Mouse (Mus musculus) lung, embryonic 16.5 days (tissue): Measurements from ENCODE around the gene Fcgr4. TPM values are rescaled to one million over a fixed set of nuclear protein-coding genes. Genes with fewer than 3 reads are reported as not detected.
"Not testable (repeated sequence)": the region's sequence is repeated elsewhere in the genome, so short reads cannot be mapped to it uniquely, and the experiment has no call there.

Source experiments
- ATAC-seq: fragments of 200-750 bp; cut with Nextera tagmentation; 2 replicates; pipeline ENCODE4 v1.8.0; 2017; ENCODE audit warnings: low read depth, mild to moderate bottlenecking, moderate library complexity
- H3K27ac ChIP-seq: fragments of 300-500 bp; sonication (generic); 2 replicates; pipeline ENCODE4 v1.5.1; 2014; ENCODE audit warnings: mild to moderate bottlenecking, control low read depth, low read length
- H3K27me3 ChIP-seq: fragments of 300-500 bp; sonication (generic); 2 replicates; pipeline ENCODE4 v1.6.1; 2014; ENCODE audit warnings: low read depth, low read length, mixed read lengths; ENCODE audit not compliant: control insufficient read depth, insufficient read depth
- H3K36me3 ChIP-seq: fragments of 300-500 bp; sonication (generic); 2 replicates; pipeline ENCODE4 v1.6.1; 2014; ENCODE audit warnings: low read length; ENCODE audit not compliant: control insufficient read depth, insufficient read depth
- H3K4me1 ChIP-seq: fragments of 300-500 bp; sonication (generic); replicated peaks from 2 replicates; pipeline ENCODE4 v1.6.1; 2014; ENCODE audit warnings: low read length, mixed read lengths; ENCODE audit not compliant: control insufficient read depth, insufficient read depth
- H3K4me2 ChIP-seq: fragments of 300-500 bp; sonication (generic); 2 replicates; pipeline ENCODE4 v1.6.1; 2014; ENCODE audit warnings: low read depth, low read length, control low read depth
- H3K4me3 ChIP-seq: fragments of 300-500 bp; sonication (generic); 2 replicates; pipeline ENCODE4 v1.5.1; 2014; ENCODE audit warnings: mild to moderate bottlenecking, low read length, control low read depth
- H3K9ac ChIP-seq: fragments of 300-500 bp; sonication (generic); 2 replicates; pipeline ENCODE4 v1.6.1; 2014; ENCODE audit warnings: low read length, control low read depth
- H3K9me3 ChIP-seq: fragments of 300-500 bp; sonication (generic); 2 replicates; pipeline ENCODE4 v1.6.1; 2016; ENCODE audit warnings: low read length; ENCODE audit not compliant: control insufficient read depth
- WGBS: fragments of 180-500 bp; shearing (Covaris S2); extraction: QIAGEN DNeasy Blood & Tissue Kit; methylation state at CpG from one replicate; pipeline ENCODE4 v1.1.7; 2014; 5-methylcytosine and 5-hydroxymethylcytosine counted together
- polyA plus RNA-seq: library from polyadenylated mRNA; unstranded; fragments of >200 nt; fragmentation: Nextera tagmentation; extraction: Ambion mirVana; gene quantifications from 2 replicates; pipeline ENCODE4 v1.2.1, GENCODE M21; 2015

Gene Fcgr4
- polyA plus RNA-seq, 1 experiment from 2014 or later: 0.39 TPM

DNA sequence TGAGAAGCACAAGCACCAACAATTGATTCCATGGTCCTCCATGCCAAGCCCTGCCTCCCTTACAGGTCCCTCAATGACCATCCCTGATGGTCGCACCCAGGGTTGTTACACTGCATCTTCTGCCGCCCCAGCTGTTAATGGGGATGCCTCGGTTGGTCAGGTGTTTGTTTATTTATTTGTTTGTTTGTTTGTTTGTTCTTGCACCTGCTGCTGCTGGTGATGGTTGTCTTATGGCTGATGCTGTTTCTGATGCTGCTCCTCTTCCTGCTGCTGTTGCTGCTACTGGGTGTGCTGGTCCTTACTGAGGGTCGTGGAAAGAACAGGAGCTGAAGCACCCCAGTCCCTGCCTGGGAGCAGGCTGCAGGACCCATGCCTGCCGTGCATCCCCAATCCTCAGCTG lies 49.2 kb downstream of the Fcgr4 start:
- ATAC-seq, H3K9ac ChIP-seq, H3K4me2 ChIP-seq, H3K27ac ChIP-seq, H3K36me3 ChIP-seq, H3K9me3 ChIP-seq, H3K4me3 ChIP-seq, H3K4me1 ChIP-seq: not testable (repeated sequence)
- 41% methylated on average over 5 of the region's 5 CpGs for WGBS
- peaks cover 25% of the 10 kb centered on the region for H3K27me3 ChIP-seq

DNA sequence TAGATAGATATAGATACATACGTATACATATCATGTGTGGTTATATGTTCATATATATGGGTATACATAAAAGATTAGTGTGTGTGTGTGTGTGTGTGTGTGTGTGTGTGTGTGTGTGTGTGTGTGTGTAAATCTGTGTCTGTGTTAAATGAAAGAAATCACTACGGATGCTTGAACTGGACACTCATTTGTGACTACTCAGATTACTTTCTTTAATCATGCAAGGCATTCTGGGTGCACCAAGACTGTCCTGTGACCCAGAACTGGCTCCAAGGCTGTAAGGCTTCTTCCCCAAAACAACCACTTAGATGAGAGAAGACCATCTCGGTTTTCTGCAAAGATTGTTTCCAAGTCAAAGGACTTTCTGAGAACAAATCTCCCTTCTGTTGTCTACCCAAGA lies 50.8 kb downstream of the Fcgr4 start:
- H3K9ac ChIP-seq, H3K36me3 ChIP-seq, H3K4me3 ChIP-seq, H3K4me1 ChIP-seq, H3K27ac ChIP-seq, H3K4me2 ChIP-seq, H3K9me3 ChIP-seq, ATAC-seq: not testable (repeated sequence)
- WGBS: 56% methylated on average over 3 of the region's 3 CpGs
- peaks cover 26% of the 10 kb centered on the region for H3K27me3 ChIP-seq

DNA sequence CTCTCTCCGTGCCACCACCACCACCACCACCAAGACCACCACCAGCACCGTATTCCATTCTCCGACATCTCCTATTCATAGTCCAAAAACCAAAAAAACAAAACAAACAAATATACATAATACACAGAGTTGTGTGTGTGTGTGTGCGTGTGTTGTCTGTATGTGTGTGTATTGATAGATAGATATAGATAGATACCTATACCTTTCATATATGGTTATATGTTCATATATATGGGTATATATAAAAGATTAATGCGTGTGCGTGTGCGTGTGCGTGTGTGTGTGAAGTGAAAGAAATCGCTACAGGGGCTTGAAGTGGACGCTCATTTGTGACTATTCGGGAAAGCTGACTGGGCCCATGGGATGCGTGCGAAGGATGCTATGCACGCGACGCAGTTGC lies 52.2 kb downstream of the Fcgr4 start:
- 19% methylated on average over 11 of the region's 16 CpGs for WGBS
- not testable (repeated sequence) for ATAC-seq, H3K36me3 ChIP-seq, H3K4me1 ChIP-seq, H3K4me2 ChIP-seq, H3K9ac ChIP-seq, H3K9me3 ChIP-seq, H3K4me3 ChIP-seq, H3K27ac ChIP-seq
- peaks cover 19% of the 10 kb centered on the region for H3K27me3 ChIP-seq

DNA sequence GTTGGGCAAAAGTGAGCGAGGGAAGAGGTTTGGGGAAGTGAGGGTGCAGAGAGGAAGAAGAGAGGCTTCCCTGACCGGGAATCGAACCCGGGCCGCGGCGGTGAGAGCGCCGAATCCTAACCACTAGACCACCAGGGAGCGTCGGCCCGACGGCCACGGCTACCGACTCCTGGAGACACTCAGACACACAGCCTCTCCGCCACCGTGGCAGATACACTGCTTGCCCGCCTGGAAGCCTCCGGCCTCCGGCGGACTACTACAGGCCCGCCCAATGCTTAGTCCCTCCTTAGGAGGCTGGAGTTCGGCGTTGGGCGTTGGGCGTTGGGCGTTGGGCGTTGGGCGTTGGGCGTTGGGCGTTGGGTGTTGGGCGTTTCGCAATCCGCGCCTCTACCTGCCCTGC lies 53.0 kb downstream of the Fcgr4 start:
- H3K4me1 ChIP-seq, H3K4me2 ChIP-seq, H3K36me3 ChIP-seq, H3K9ac ChIP-seq, H3K27ac ChIP-seq, H3K9me3 ChIP-seq, H3K4me3 ChIP-seq: not testable (repeated sequence)
- WGBS: no CpG with 5 or more reads among the region's 35 CpGs
- peak; percentile 70 for ATAC-seq
- H3K27me3 ChIP-seq: peaks cover 19% of the 10 kb centered on the region

DNA sequence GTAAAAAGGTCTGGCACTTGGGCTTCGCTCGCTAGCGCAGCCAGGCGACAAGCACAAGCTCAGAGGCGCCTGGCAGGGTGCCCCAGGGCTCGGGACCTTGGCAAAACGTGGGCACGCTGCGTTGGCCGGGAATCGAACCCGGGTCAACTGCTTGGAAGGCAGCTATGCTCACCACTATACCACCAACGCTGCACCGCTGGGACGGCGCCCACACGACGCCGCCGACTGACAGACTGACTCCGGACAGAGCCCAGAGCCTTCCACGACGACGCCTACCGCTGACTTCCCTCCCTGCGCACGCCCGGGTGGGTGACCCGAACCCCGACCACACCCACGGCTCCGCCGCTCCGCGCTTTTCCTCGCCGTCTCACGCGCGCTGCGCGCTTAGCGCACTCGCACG lies 53.5 kb downstream of the Fcgr4 start:
- not testable (repeated sequence) for H3K27ac ChIP-seq, H3K4me2 ChIP-seq, H3K9ac ChIP-seq, H3K9me3 ChIP-seq, H3K4me3 ChIP-seq, H3K36me3 ChIP-seq, H3K4me1 ChIP-seq
- H3K27me3 ChIP-seq: peaks cover 20% of the 10 kb centered on the region
- ATAC-seq: peak; percentile 64
- WGBS: no CpG with 5 or more reads among the region's 45 CpGs

DNA sequence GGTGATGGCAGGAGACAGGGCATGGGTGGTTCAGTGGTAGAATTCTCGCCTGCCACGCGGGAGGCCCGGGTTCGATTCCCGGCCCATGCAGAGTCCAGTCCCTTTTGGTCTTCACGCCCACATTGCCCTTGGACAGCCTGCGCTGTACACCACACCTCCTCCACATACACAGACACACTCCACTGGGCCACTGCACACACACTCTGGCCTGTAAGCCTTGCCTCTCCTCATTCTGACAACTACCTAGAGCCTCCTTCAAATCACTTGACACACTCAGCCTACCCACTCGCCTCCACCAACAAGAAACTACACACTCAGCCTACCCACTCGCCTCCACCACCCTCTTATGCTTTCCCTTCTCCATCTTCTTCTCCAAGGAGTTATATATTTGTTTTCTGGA lies 55.6 kb downstream of the Fcgr4 start:
- peak; percentile 18 for ATAC-seq
- 12% methylated on average over 4 of the region's 10 CpGs for WGBS

DNA sequence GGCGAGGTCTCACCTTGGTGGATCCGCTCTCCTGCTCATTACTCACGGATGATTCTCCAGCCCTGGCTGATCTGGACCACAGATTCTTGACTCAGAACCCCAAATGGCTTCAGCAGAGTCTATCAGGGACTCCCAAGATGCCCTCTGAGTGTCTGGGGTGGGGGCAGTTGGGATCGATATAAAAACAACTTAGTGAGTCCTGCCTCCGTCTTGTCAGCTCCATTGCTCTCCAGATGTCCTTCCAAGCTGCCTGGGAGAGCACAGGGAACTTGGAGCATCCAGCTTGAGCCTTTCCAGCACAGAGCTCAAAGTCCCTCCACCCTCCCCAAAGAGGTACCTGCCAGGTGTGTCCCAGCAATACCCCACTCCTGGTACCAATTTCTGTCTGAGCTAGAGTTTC lies 57.5 kb downstream of the Fcgr4 start:
- H3K4me2 ChIP-seq, H3K4me1 ChIP-seq, H3K36me3 ChIP-seq, H3K27ac ChIP-seq, H3K4me3 ChIP-seq, ATAC-seq, H3K9ac ChIP-seq, H3K9me3 ChIP-seq: not testable (repeated sequence)
- H3K27me3 ChIP-seq: peaks cover 19% of the 10 kb centered on the region
- 65% methylated on average over 2 of the region's 5 CpGs for WGBS

More for the DNA sequence above, 55.6 kb downstream of the Fcgr4 start:
- not testable (repeated sequence) for H3K27ac ChIP-seq, H3K9ac ChIP-seq, H3K4me1 ChIP-seq, H3K36me3 ChIP-seq, H3K4me2 ChIP-seq, H3K9me3 ChIP-seq, H3K4me3 ChIP-seq
- peaks cover 26% of the 10 kb centered on the region for H3K27me3 ChIP-seq

DNA sequence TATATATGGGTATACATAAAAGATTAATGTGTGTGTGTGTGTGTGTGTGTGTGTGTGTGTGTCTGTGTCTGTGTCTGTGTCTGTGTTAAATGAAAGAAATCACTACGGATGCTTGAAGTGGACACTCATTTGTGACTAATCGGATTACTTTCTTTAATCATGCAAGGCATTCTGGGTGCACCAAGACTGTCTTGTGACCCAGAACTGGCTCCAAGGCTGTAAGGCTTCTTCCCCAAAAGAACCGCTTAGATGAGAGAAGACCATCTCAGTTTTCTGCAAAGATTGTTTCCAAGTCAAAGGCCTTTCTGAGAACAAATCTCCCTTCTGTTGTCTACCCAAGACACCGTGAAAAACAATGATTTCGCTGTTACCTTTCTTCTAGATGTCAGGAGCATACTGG lies 58.5 kb downstream of the Fcgr4 start:
- H3K4me3 ChIP-seq, H3K4me1 ChIP-seq, H3K4me2 ChIP-seq, H3K9me3 ChIP-seq, H3K27ac ChIP-seq, H3K9ac ChIP-seq, ATAC-seq, H3K36me3 ChIP-seq: not testable (repeated sequence)
- 34% methylated on average over 5 of the region's 5 CpGs for WGBS
- peaks cover 22% of the 10 kb centered on the region for H3K27me3 ChIP-seq

DNA sequence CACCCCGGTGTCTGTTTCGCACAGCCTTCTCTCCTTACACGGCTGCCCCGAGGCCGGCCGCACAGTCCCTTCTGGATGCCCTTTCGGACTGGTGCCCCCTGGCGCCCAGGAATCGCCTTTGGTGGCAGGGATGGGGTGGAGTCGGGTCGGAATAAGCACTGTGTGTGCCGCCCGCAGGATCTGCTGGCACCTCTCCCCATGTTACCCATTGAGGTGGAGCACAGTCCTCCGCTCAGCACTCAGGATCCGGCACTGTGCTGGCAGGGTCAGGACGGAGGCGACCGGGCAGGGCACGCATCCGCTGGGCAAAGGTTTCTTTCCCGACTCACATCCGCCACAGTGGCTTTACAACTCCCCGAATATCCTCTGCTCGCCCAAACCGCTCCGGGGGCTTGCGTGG lies 59.2 kb downstream of the Fcgr4 start:
- not testable (repeated sequence) for H3K4me1 ChIP-seq, H3K9me3 ChIP-seq, H3K9ac ChIP-seq, H3K4me3 ChIP-seq, H3K36me3 ChIP-seq, H3K27ac ChIP-seq
- under 1% methylated on average over 13 of the region's 27 CpGs for WGBS
- H3K4me2 ChIP-seq: peak overlapping the region; percentile 38
- peak; percentile 30 for ATAC-seq
- peaks cover 22% of the 10 kb centered on the region for H3K27me3 ChIP-seq

DNA sequence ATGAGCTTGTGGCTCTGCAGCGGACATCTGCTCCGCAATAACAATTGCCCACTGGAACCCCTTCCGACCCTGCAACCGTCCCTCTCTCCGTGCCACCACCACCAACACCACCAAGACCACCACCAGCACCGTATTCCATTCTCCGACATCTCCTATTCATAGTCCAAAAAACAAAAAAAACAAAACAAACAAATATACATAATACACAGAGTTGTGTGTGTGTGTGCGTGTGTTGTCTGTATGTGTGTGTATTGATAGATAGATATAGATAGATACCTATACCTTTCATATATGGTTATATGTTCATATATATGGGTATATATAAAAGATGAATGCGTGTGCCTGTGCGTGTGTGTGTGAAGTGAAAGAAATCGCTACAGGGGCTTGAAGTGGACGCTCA lies 59.7 kb downstream of the Fcgr4 start:
- not testable (repeated sequence) for H3K9ac ChIP-seq, H3K27ac ChIP-seq, H3K4me1 ChIP-seq, ATAC-seq, H3K9me3 ChIP-seq, H3K36me3 ChIP-seq
- WGBS: 20% methylated on average over 11 of the region's 12 CpGs
- Histone ChIP-seq H3K27me3 (peaks cover 22% of the 10 kb centered on the region), H3K4me3 (peak overlapping the region; percentile 15; the same call in 1 of the 2 replicates), H3K4me2 (peak overlapping the region; percentile 35)
